ENCODE assay signal across 21 mouse cellular contexts in the genomic region with DNA sequence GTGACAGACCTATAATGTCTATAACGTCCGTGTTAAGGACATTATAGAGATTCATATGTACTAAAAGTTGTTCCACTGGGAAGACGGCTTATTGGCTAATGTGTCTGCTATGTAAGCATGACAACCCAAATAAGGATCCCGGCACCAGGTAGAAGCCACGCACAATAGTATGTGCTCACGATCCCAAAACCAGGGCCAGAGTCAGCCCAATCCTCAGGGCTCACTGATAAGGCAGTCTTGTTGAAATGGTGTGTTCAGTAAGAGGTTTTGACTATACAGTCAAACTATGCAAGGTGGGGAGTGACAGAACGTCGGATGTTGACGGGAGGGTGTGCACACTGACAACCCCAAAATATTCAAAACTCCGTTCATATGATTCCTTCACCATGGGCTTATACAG. TPM values are rescaled to one million over a fixed set of nuclear protein-coding genes. Genes with fewer than 3 reads are reported as not detected.
DNase-seq lines count a peak whose midpoint lies in the region.
"Had no signal": no experiment of that assay in that cellular context is flagged by ENCODE, and none has a peak within 500 bp of the region (broad histone marks: within the 10 kb centered on the region; RNA-seq: fewer than 3 reads in every experiment).

No protein-coding gene starts in this region.

- no peak overlapping the region for H3K4me3 ChIP-seq in heart, embryonic 10.5 days

- peak; percentile 79 for DNase-seq in heart, adult 11 months
- DNase-seq in heart, adult 8-10 months (ENCODE audit: low spot score), result no peak
- peak; percentile 63 for DNase-seq in heart, embryonic 10.5 days (ENCODE audit: low spot score)
- DNase-seq in heart, adult 18-20 months, result no peak
- DNase-seq: adrenal gland, adult 2 months; adrenal gland, adult 8-10 months; adrenal gland, postnatal 10 days; adrenal gland, postnatal 14 days; adrenal gland, postnatal 25 days; adrenal gland, postnatal 36 days; B cell, adult 2 months; cerebellum, adult 11 months; cerebellum, adult 11-12 months; cerebellum, adult 18-20 months had no signal

- no peaks in the 10 kb centered on the region for H3K27me3 ChIP-seq in heart, embryonic 10.5 days (ENCODE audit: insufficient read depth, poor library complexity, severe bottlenecking)
- H3K27me3 ChIP-seq: CH12.LX, Patski had no signal

- H3K36me3 ChIP-seq in heart, embryonic 10.5 days, result peaks cover 83% of the 10 kb centered on the region

- H3K27ac ChIP-seq in heart, embryonic 10.5 days, result no peak overlapping the region

- H3K4me1 ChIP-seq in heart, embryonic 10.5 days, result peaks cover 6% of the 10 kb centered on the region

- 90% methylated on average over 10 of the region's 10 CpGs for WGBS in heart, embryonic 10.5 days

- H3K9me3 ChIP-seq in heart, embryonic 10.5 days, result no peaks in the 10 kb centered on the region
- H3K9me3 ChIP-seq: G1E had no signal

RNA-seq across cellular contexts. Expression of gene Usp22, which starts 10.0 kb away (rescaled TPM):
- 10 to 100 TPM; 29.3 to 38.2 (median 30.3) TPM for total RNA-seq in heart, adult 8-10 months (2022)
- 105 and 106 TPM in 2 replicates for polyA plus RNA-seq in heart, embryonic 10.5 days (2016; fragmentation: Nextera tagmentation; extraction: Ambion mirVana)
- total RNA-seq in heart, adult 18-20 months (2021), result 10 to 100 TPM; 26.2 to 27.6 TPM

RNA-seq across cellular contexts. Expression of gene Tnfrsf13b, which starts 38.3 kb away (rescaled TPM):
- under 1 TPM; 0.56 to 0.75 (median 0.70) TPM for total RNA-seq in heart, adult 8-10 months (2022)
- polyA plus RNA-seq in heart, embryonic 10.5 days (2016; fragmentation: Nextera tagmentation; extraction: Ambion mirVana), result 1.1 and 1.2 TPM in 2 replicates
- total RNA-seq in heart, adult 18-20 months (2021), result 1 to 10 TPM in 1 of 2 experiments, under 1 TPM in 1; 0.50 to 1.5 TPM
- polyA plus RNA-seq: C2C12, Patski had no signal

RNA-seq across cellular contexts. Expression of gene Aldh3a1, which starts 42.5 kb away (rescaled TPM):
- total RNA-seq in heart, adult 8-10 months (2022), result 1 to 10 TPM; 1.2 to 1.8 (median 1.5) TPM
- not detected in 2 replicates for polyA plus RNA-seq in heart, embryonic 10.5 days (2016; fragmentation: Nextera tagmentation; extraction: Ambion mirVana)
- 1 to 10 TPM in 1 of 2 experiments, under 1 TPM in 1; 0.60 to 2.9 TPM for total RNA-seq in heart, adult 18-20 months (2021)
- total RNA-seq: adrenal gland, postnatal 14 days; adrenal gland, postnatal 4 days had no signal
- polyA plus RNA-seq: activated CD4-positive, CD25-positive, alpha-beta regulatory T cell, adult 4 months; CD4-positive, CD25-positive, alpha-beta regulatory T cell, adult 4 months; G1E; Patski had no signal

Comparison
In these comparisons a context has a peak if more than half of its experiments do, and no peak if none do; other contexts are left out.
1. DNase-seq: peak in heart, adult 11 months (single experiment) and heart, embryonic 10.5 days (single experiment); none in heart, adult 8-10 months (single experiment) and heart, adult 18-20 months (0 of 2).